Mouse (Mus musculus) neural tube, embryonic 10.5 days (tissue): ENCODE measurements around the gene Macrod2.

Experiments used
- DNase-seq: peaks from one replicate; pipeline ENCODE4 v3.0.0-alpha.2; 2017; ENCODE audit warnings: low spot score; ENCODE audit errors: extremely low spot score

Macrod2 gene

DNA sequence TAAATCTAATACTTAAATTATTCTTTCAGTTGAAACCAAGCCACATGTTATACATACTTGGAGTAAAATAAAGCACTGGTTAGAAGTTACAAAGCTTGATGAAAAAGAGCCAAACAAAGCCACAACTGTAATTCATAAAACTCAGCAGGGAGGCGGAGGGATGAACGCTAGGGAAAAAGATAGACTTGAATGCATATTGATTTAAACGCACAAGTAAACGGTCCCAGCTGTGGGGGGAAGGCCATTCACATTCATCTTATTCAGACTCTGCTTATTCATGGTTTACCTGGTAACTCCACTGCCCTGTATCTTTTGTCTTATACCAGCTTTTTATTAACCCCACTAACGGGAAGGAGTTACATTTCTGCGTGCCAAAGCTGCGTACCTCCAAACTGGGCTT, 2038.0 kb downstream of the Macrod2 start:
- no peak for DNase-seq

DNA sequence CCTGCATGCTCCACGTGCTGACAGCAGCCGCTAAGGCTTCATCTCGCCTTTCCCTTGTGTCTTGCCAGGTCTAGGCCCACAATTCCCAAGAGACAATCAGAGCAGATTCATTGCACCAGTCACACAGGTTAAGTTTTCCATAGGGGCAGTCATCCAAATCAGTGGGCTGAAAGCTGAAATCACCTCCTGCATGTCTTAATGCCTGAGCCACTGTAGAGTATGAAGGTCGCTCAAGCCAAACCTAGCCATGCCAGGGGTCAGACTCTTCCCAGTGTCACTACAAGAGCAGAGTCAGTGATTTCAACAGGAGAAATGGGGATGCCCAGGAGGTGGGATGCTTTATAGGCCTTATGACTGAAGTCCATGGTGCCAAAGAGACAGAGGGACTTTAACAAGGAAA, 2039.6 kb downstream of the Macrod2 start:
- no peak for DNase-seq

DNA sequence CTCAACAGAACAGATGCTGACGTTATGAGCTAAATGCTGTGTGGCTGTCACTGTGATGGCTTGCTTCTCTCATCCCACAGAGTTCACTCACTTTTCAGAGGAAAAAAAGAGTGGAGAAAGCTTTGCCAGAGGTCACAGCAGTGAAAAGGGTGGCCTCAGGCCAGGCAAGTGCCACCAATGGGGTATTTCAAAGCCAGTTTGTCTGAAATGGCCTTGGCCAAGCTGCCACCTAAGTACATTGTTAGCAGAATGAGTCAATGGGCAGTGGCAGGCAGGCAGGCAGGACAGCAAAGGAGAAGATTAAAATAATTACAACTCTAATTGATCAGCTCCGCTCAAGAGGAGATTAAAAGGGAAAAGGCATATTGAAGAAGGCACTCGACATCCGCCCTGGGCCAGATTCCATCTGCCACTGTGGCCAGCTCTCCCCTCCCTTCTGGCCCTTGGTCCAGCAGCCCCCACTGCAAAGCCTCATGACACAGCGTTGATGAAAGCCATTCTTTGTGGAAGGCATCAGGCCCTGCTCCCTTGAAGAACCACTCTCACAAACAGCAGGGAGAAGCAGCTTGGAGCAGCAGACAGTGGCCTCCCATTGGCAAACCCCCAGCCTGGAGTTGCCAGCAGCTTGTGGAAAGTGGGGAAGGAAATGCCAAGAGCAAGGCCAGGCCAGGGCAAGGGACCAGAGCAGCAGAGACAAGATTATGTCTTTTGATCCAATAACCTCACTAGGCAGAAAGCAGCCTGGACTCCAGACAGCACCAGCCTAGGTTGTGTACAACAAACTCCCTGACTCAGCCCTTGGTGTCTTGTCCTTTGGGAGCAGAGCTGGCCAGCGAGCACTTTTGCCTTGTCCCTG, 2042.7 kb downstream of the Macrod2 start:
- DNase-seq: no peak
